Mouse (Mus musculus): ENCODE measurements around the gene Tbl1x. TPM values are rescaled to one million over a fixed set of nuclear protein-coding genes. Genes with fewer than 3 reads are reported as not detected.

Tbl1x gene
- 46.4 and 65.0 TPM in 2 replicates for polyA plus RNA-seq (2016; fragmentation: Nextera tagmentation; extraction: Ambion mirVana)

DNA sequence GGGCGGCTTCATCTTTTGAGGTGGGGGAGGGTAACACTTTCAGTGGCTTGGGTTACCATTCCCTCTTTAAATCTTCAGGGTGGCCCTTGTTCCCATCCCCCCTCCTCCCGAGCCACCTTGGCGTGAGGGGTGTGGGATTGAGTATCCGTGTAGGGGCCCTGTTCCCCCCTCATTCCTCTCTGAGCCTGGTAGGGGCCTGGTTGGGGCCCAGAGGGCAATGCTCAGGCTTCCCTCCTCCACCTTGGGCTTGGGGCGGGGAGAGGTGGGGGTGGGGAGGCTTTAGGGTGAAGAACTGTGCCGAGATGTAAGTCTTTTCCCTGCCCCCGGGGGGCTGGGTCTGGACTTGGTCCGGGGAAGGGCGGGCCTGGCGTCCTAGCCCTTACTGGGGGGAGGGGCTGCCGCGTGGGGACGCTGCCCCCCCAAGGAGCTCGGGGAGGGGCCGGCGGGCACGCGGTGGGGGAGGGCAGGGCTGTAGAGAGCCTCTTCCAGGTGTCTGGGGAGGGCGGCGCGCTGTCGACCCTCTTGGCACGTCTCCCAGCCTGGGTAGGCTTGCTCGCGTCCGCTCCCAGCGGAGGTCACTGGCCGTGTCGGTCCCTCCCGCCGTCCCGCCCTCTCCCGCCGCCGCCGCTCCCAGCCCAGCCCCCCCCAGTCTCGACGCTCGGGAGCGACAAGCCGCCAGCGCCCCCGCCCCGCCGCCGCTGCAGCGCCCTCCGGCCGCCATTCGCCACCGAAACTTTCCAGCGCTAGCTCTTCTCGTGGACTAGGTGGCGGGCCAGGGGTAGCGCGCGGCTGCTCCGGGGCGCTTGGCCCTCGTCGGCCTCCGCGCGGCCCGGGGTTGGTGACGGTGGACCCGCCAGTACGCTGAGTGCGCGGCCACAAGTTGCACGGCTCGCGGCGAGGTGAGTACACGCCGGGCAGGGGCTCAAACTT is at the start of gene Tbl1x:
Gene Tbl1x, plus strand, starts transcription at position 643 of the 930 bp plus-strand sequence.
- H3K4me3 ChIP-seq, result peak within 1 kb of the TSS; percentile 69
- peak; percentile 81 for DNase-seq (ENCODE audit: low spot score)
- peak within 1 kb of the TSS; percentile 97 for H3K27ac ChIP-seq
- WGBS, result 20% methylated on average over 76 of the region's 76 CpGs
- H3K36me3 ChIP-seq, result no peaks in the 10 kb centered on the region
- peaks cover 18% of the 10 kb centered on the region; the same call in 1 of the 2 replicates for H3K4me1 ChIP-seq (replicated peaks)
- peaks cover 8% of the 10 kb centered on the region; the same call in 1 of the 2 replicates for H3K9me3 ChIP-seq
- H3K27me3 ChIP-seq (ENCODE audit: insufficient read depth, poor library complexity, severe bottlenecking), result no peaks in the 10 kb centered on the region

DNA sequence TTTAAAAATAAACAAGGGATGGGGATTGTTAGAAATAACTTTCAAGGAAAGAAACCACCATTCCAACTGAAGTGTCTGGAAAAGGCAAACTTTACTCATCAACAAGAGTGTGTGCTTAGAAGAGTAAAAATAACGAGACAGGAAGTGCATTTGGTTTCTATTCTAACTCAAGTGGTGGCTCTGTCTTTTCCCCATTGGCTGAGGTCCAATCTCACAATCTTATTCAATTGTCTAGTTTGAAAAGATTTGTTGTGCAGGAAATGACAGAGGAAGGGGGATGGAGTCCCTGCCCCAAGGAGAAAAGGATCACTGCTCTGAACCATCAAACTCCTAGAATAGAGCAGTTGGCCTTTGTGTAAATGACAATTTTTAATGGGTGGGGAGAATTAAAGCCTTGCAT is 41.6 kb upstream of the Tbl1x start:
- WGBS, result 82% methylated on average over 1 of the region's 1 CpGs
- H3K4me3 ChIP-seq, result no peak overlapping the region
- no peak for DNase-seq (ENCODE audit: low spot score)
- no peak overlapping the region for H3K27ac ChIP-seq
- no peaks in the 10 kb centered on the region for H3K4me1 ChIP-seq (replicated peaks)
- no peaks in the 10 kb centered on the region for H3K36me3 ChIP-seq
- no peaks in the 10 kb centered on the region for H3K27me3 ChIP-seq (ENCODE audit: insufficient read depth, poor library complexity, severe bottlenecking)
- H3K9me3 ChIP-seq, result no peaks in the 10 kb centered on the region

DNA sequence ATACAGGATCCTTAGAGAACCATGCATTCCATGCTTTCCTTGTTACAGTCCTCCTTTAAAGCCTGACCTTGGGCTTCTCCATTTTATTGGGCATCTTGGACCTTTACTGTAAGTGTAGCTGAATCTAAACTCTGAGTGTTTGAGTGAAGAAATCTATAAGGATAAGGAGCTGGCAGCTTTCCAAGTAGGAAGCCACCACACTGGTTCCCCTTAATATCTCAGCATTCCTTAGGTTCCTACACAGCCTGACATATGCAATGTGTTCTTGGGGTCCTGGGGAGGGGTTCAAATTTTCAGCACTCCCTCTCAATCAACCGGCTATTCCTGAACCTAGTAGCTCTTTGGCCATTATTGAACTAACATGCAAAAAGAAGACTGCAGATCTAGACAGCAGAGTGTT is 38.0 kb upstream of the Tbl1x start:
- H3K27me3 ChIP-seq (ENCODE audit: insufficient read depth, poor library complexity, severe bottlenecking), result no peaks in the 10 kb centered on the region
- DNase-seq (ENCODE audit: low spot score), result no peak
- 91% methylated on average over 1 of the region's 1 CpGs for WGBS
- H3K4me3 ChIP-seq, result no peak overlapping the region
- no peaks in the 10 kb centered on the region for H3K36me3 ChIP-seq
- no peaks in the 10 kb centered on the region for H3K9me3 ChIP-seq
- no peaks in the 10 kb centered on the region for H3K4me1 ChIP-seq (replicated peaks)
- H3K27ac ChIP-seq, result no peak overlapping the region

DNA sequence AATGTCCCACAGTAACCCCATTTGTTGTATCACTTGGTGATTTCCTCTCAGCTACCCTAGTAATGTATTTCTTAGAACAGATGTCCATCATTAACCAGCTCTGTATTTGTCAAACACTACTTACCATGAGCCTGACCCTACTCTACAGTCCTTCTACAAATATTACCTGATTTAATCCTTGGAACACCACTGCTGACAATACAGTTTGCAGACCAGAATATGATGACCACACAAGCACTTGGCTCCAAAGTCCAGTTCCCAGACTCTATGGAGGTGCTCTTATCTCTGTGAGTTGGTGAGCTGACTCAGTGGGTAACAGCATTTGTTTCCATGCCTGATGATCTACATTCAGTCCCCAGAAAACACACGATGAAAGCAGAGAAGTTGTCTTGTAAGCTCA is 37.3 kb upstream of the Tbl1x start:
- H3K27ac ChIP-seq, result no peak overlapping the region
- no peaks in the 10 kb centered on the region for H3K36me3 ChIP-seq
- no peak for DNase-seq (ENCODE audit: low spot score)
- no peak overlapping the region for H3K4me3 ChIP-seq
- H3K27me3 ChIP-seq (ENCODE audit: insufficient read depth, poor library complexity, severe bottlenecking), result no peaks in the 10 kb centered on the region
- WGBS, result 79% methylated on average over 1 of the region's 1 CpGs
- H3K9me3 ChIP-seq, result no peaks in the 10 kb centered on the region
- no peaks in the 10 kb centered on the region for H3K4me1 ChIP-seq (replicated peaks)

DNA sequence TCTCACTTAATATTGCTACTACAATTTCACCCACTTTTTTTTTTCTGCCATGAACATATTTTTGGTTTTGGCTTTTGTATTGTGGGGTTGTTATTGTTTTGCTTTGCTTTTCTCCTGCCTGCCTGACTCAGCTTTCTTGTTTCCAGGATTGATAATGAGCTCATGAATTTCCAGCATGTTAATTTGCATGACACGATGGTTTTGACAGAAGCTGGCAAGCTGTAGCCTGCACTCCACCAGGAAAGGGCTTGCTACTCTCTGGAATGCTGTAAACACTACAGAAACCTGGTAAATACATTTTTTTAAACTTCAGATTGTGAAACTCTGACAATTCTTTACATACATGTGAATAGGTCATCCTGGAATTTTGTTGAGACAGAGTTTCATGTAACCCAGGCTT is 36.3 kb upstream of the Tbl1x start:
- H3K27ac ChIP-seq, result no peak overlapping the region
- no peaks in the 10 kb centered on the region for H3K27me3 ChIP-seq (ENCODE audit: insufficient read depth, poor library complexity, severe bottlenecking)
- DNase-seq (ENCODE audit: low spot score), result no peak
- H3K4me1 ChIP-seq (replicated peaks), result no peaks in the 10 kb centered on the region
- H3K9me3 ChIP-seq, result no peaks in the 10 kb centered on the region
- no peak overlapping the region for H3K4me3 ChIP-seq
- H3K36me3 ChIP-seq, result no peaks in the 10 kb centered on the region
- WGBS, result 29% methylated on average over 1 of the region's 1 CpGs

DNA sequence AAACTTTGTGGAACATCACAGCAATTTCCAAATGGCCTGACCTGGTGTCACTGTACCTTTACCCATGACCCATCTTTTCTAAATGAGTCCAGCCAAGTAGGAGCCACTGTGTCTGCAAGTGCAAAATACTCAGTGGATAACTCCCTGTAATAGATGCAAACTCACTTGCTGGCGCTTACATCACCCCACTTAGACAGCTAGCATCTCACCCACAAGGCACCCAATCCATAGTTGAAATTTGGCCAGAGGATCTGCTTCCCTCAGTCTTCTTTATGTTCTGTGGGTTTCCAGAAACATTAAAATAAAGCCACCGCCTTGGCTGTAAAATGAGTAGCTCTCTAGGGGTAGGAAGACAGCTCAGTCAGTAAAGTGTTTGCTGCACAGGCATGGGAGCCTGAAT is 33.3 kb upstream of the Tbl1x start:
- WGBS, result 80% methylated on average over 2 of the region's 2 CpGs
- H3K9me3 ChIP-seq, result no peaks in the 10 kb centered on the region
- H3K36me3 ChIP-seq, result no peaks in the 10 kb centered on the region
- no peak overlapping the region for H3K27ac ChIP-seq
- 0 out of 2 replicates have a peak, but pooled peaks cover 2% of the 10 kb centered on the region for H3K4me1 ChIP-seq (replicated peaks)
- no peak overlapping the region for H3K4me3 ChIP-seq
- no peak for DNase-seq (ENCODE audit: low spot score)
- no peaks in the 10 kb centered on the region for H3K27me3 ChIP-seq (ENCODE audit: insufficient read depth, poor library complexity, severe bottlenecking)

DNA sequence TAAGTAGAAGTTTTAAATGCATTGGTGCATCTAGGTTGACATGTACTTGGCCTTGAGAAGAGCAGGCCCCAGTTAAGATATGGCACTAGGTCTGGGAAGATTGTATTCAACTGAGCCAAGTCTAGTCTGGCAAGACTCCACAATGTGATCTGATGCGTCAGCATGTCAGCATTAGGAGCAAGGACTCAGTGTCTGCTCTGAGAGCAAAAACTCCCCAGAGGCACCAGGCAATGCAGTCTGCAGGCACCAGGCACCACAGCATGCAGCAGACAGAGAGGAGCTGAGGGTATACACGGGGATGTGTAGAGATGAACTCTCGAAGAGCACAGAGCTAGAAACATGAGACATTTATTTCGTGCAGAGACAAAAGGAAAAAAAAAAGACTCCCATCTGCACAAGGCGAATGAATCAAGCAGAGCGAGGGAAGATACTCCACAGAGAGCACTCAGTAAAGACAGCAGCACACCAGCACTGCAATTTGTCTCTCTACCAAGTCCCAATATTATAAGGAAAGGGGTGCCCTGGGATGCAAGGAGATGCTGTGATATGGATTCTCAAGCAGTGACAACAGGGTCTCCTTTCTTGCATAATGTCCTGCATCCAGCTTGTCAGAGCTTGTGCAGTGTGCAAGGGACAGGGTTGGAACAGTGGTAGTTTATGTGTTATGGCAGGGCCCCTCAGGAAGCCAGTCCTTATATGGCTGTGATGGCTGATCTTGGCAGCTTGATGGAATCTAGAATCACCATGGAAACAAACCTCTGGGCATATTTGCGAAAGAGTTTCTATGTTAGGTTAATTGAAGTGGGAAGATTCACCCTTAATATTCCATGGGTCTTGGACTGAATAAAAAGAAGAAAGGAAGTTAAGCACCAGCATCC is 22.7 kb upstream of the Tbl1x start:
- Histone ChIP-seq H3K4me1 (replicated peaks) (no peaks in the 10 kb centered on the region), H3K9me3 (no peaks in the 10 kb centered on the region), H3K4me3 (no peak overlapping the region), H3K36me3 (no peaks in the 10 kb centered on the region), H3K27me3 (ENCODE audit: insufficient read depth, poor library complexity, severe bottlenecking) (no peaks in the 10 kb centered on the region), H3K27ac (no peak overlapping the region)
- WGBS, result 79% methylated on average over 7 of the region's 7 CpGs
- no peak for DNase-seq (ENCODE audit: low spot score)

DNA sequence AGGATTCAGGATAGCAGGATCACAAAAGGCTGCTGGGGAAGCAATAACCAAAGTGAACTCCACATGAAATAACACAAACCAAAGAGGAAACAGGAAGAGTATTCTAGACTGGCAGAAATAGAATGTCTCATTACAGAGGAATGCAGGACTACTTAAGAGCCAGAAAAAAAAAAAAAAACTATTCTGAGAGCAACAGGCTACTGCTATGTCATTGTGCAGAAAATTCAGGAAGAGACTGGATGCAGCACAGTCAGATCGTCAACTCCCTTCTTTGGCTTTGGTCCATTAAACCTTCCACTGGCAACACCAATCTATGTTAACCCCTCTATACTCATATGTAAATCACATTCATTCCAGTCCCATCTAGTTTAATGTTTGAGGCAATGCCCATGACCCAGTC is 20.7 kb upstream of the Tbl1x start:
- H3K9me3 ChIP-seq, result peaks cover 2% of the 10 kb centered on the region; the same call in 1 of the 2 replicates
- no peak overlapping the region for H3K4me3 ChIP-seq
- no peaks in the 10 kb centered on the region for H3K4me1 ChIP-seq (replicated peaks)
- no peaks in the 10 kb centered on the region for H3K36me3 ChIP-seq
- WGBS, result 91% methylated on average over 1 of the region's 1 CpGs
- H3K27me3 ChIP-seq (ENCODE audit: insufficient read depth, poor library complexity, severe bottlenecking), result no peaks in the 10 kb centered on the region
- H3K27ac ChIP-seq, result no peak overlapping the region
- DNase-seq (ENCODE audit: low spot score), result no peak

DNA sequence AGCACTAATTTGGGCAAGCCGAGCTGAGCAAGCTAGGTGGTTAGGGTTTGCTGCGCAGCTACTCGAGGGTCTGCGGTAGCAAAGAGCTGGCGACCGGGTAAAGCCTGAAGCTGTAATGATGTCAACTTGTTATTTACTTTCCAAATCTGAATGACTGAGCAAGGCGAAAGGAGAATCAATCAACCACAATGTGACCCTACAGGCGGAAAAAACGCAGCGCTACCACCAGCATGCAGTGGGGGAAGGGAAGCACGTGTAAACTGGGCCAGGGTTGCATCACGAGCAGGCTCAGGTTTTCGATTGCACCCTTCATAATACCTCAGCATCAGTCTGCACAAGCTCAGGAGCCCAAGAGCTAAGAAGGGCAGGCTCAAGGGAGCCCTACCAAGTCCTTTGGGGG is 1.7 kb upstream of the Tbl1x start:
- peak; percentile 84 for DNase-seq (ENCODE audit: low spot score)
- no peaks in the 10 kb centered on the region for H3K27me3 ChIP-seq (ENCODE audit: insufficient read depth, poor library complexity, severe bottlenecking)
- H3K9me3 ChIP-seq, result peaks cover 8% of the 10 kb centered on the region; the same call in 1 of the 2 replicates
- peak overlapping the region; percentile 97 for H3K27ac ChIP-seq
- H3K4me3 ChIP-seq, result peak overlapping the region; percentile 69
- H3K4me1 ChIP-seq (replicated peaks), result peaks cover 18% of the 10 kb centered on the region; the same call in 1 of the 2 replicates
- WGBS, result 18% methylated on average over 13 of the region's 13 CpGs
- H3K36me3 ChIP-seq, result no peaks in the 10 kb centered on the region

DNA sequence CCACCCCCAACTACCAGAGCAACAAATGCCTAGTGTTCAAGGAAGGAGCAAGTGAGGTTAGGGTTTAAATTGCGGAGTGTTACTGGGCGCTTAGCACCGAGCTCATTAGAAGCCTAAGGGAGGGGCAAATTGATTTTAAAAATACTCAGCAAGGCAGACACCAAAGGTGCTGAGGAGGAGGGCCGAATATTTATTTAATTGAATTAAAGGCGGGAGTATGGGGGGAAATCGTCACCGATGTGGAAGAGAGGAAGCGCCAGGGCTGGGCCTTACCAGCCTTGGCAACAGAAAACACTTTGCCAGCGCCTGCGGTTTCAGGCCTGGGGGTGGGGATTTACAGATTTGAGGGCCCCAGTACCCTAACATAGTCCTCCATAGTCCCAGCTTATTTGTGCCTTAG is 1.0 kb upstream of the Tbl1x start:
- no peaks in the 10 kb centered on the region for H3K27me3 ChIP-seq (ENCODE audit: insufficient read depth, poor library complexity, severe bottlenecking)
- peaks cover 18% of the 10 kb centered on the region; the same call in 1 of the 2 replicates for H3K4me1 ChIP-seq (replicated peaks)
- DNase-seq (ENCODE audit: low spot score), result peak; percentile 24
- no peaks in the 10 kb centered on the region for H3K36me3 ChIP-seq
- WGBS, result 24% methylated on average over 10 of the region's 10 CpGs
- peak overlapping the region; percentile 69 for H3K4me3 ChIP-seq
- H3K9me3 ChIP-seq, result peaks cover 8% of the 10 kb centered on the region; the same call in 1 of the 2 replicates
- H3K27ac ChIP-seq, result peak overlapping the region; percentile 97

DNA sequence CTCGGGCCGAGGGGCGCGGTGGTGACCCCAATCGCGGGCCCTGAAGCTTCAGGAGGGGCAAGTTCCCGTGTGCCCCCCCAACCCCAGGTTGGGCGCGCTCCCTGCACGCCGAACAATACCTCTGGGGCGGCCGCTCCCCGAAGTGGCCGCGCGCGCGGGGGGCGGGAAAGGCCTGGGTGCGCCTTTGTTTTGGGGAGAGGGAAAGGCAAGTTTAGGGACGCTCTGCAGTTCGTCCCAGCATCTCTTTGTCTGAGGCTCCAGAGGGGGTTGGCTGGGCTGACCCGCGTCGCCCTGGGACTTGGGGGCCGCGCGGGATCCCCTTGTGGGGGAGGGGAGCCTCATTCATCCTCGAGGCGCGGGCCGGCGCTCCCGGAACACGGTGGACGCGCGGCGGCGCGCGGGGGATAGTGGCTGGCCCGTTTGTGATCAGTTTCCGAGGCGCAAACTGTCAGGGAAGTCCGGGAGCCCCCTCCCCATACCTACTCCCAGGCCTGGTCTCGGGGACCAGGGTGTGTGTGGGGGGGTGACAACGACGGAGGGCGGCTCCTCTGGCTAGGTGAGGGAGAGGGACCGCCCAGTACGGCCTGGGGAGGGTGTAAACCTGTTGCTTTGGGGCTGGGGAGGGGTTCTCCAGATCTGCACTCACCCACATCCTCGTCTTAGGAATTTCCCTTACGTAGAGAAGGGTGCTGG is 634 bp downstream of the Tbl1x start:
- Histone ChIP-seq H3K9me3 (peaks cover 8% of the 10 kb centered on the region; the same call in 1 of the 2 replicates), H3K27ac (peak overlapping the region; percentile 97), H3K36me3 (no peaks in the 10 kb centered on the region), H3K4me1 (replicated peaks) (peaks cover 18% of the 10 kb centered on the region; the same call in 1 of the 2 replicates), H3K27me3 (ENCODE audit: insufficient read depth, poor library complexity, severe bottlenecking) (no peaks in the 10 kb centered on the region), H3K4me3 (peak overlapping the region; percentile 69)
- DNase-seq (ENCODE audit: low spot score), result peak; percentile 59
- WGBS, result 11% methylated on average over 55 of the region's 55 CpGs

DNA sequence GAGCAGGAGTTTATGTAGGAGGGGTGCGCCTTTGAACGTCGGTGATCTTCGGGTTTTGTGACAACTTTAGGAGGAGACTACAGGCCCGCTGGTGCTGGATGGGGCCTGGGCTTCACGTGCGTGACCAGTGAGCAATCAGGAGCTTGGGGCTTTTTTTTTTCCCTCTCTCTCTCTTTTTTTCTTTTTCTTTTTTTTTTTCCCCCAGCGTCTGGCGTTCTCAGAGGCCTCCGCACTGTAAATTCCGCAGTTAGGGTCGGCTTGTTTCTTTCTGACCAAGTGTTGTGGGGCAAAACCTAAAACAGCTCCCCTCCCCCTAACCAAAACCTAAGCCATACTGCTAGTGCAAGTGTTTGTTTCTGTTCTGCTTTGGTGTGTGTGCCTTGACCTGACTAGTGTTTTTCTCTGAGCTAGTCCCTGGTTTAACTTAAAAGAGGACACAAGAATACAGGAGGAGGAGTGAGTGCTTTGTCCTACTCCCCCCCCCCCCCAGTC is 1.2 kb downstream of the Tbl1x start:
- WGBS, result 24% methylated on average over 12 of the region's 12 CpGs
- H3K27me3 ChIP-seq (ENCODE audit: insufficient read depth, poor library complexity, severe bottlenecking), result no peaks in the 10 kb centered on the region
- DNase-seq (ENCODE audit: low spot score), result no peak

More for the DNA sequence above, 1.2 kb downstream of the Tbl1x start:
- H3K36me3 ChIP-seq, result no peaks in the 10 kb centered on the region
- H3K9me3 ChIP-seq, result peaks cover 8% of the 10 kb centered on the region; the same call in 1 of the 2 replicates
- peaks cover 18% of the 10 kb centered on the region; the same call in 1 of the 2 replicates for H3K4me1 ChIP-seq (replicated peaks)
- H3K4me3 ChIP-seq, result peak overlapping the region; percentile 69
- H3K27ac ChIP-seq, result peak overlapping the region; percentile 97

All from hindbrain, embryonic 10.5 days (tissue).